Mouse (Mus musculus) ES-E14 (cell line): ENCODE results near the gene Gpa33. TPM values are rescaled to one million over a fixed set of nuclear protein-coding genes. Genes with fewer than 3 reads are reported as not detected.

ENCODE experiments used
- DNase-seq: peaks from one replicate; pipeline ENCODE4 v3.0.0-alpha.2; 2013; ENCODE audit warnings: low read depth, low spot score
- H3K27ac ChIP-seq: 2 replicates; pipeline ENCODE4 v1.5.1; 2012; ENCODE audit warnings: low read depth, mild to moderate bottlenecking, low read length, moderate library complexity, mixed read lengths; ENCODE audit not compliant: poor library complexity, insufficient read depth, severe bottlenecking
- H3K36me3 ChIP-seq: 2 replicates; pipeline ENCODE4 v1.6.1; 2012; ENCODE audit warnings: mild to moderate bottlenecking, low read length, moderate library complexity, mixed read lengths; ENCODE audit not compliant: control insufficient read depth, poor library complexity, insufficient read depth, severe bottlenecking
- H3K4me1 ChIP-seq, 2 experiments: fragments of 150-350 bp in 1 of 2; sonication (generic) in 1 of 2; 2 replicates each; pipeline ENCODE4 v1.6.1; 2012; ENCODE audit warnings: low read length in 2 of 2, mild to moderate bottlenecking in 1 of 2, mixed read lengths in 1 of 2; ENCODE audit not compliant: control insufficient read depth in 2 of 2, insufficient read depth in 2 of 2, poor library complexity in 1 of 2
- H3K4me3 ChIP-seq, 2 experiments: fragments of 150-350 bp in 1 of 2; sonication (generic) in 1 of 2; 2 replicates each; pipeline ENCODE4 v1.5.1; 2012; ENCODE audit warnings: low read length in 2 of 2, low read depth in 1 of 2, mild to moderate bottlenecking in 1 of 2, mixed read lengths in 1 of 2; ENCODE audit not compliant: insufficient read depth in 1 of 2, poor library complexity in 1 of 2, severe bottlenecking in 1 of 2
- H3K9ac ChIP-seq: 2 replicates; pipeline ENCODE4 v1.6.1; 2012; ENCODE audit warnings: low read depth, mild to moderate bottlenecking, low read length, mixed read lengths; ENCODE audit not compliant: poor library complexity, insufficient read depth, severe bottlenecking
- H3K9me3 ChIP-seq: fragments of 150-350 bp; sonication (generic); 2 replicates; pipeline ENCODE4 v1.6.1; 2012; ENCODE audit warnings: low read depth, mild to moderate bottlenecking, low read length; ENCODE audit not compliant: control insufficient read depth, insufficient read depth
- CHD2 ChIP-seq: IDR thresholded peaks from 2 replicates; pipeline ENCODE4 v1.6.1; 2014; ENCODE audit warnings: mild to moderate bottlenecking, low read depth, low read length, inconsistent platforms
- HCFC1 ChIP-seq: IDR thresholded peaks from 2 replicates; pipeline ENCODE4 v1.6.1; 2012; ENCODE audit warnings: low read length, inconsistent platforms, borderline replicate concordance; ENCODE audit not compliant: insufficient read depth
- MAFK ChIP-seq: IDR thresholded peaks from 2 replicates; pipeline ENCODE4 v1.6.1; 2014; ENCODE audit warnings: mild to moderate bottlenecking, low read depth, low read length, inconsistent platforms; ENCODE audit not compliant: insufficient read depth
- ZC3H11A ChIP-seq: IDR thresholded peaks from 2 replicates; pipeline ENCODE4 v1.6.1; 2012; ENCODE audit warnings: low read depth, mild to moderate bottlenecking, inconsistent platforms, low read length, borderline replicate concordance
- ZNF384 ChIP-seq: IDR thresholded peaks from 2 replicates; pipeline ENCODE4 v1.6.1; 2012; ENCODE audit warnings: low read depth, low read length, inconsistent platforms
- in situ Hi-C, 2 experiments: fragments of 600-800 bp; cut with MboI; formaldehyde crosslinking; loops; one replicate each; pipeline ENCODE4 v1.15.1; 2025; ENCODE audit warnings: low sequenced_read_pairs in 2 of 2, inconsistent platforms in 1 of 2; ENCODE audit not compliant: unreplicated experiment in 2 of 2
- total RNA-seq: library from RNA; depleted of rRNA; stranded (reverse); fragments of 300-350 nt; gene quantifications from 2 replicates; pipeline ENCODE4 v1.2.3, GENCODE M21; 2012

Gpa33 gene
- total RNA-seq, 1 experiment = 68.0 TPM

DNA sequence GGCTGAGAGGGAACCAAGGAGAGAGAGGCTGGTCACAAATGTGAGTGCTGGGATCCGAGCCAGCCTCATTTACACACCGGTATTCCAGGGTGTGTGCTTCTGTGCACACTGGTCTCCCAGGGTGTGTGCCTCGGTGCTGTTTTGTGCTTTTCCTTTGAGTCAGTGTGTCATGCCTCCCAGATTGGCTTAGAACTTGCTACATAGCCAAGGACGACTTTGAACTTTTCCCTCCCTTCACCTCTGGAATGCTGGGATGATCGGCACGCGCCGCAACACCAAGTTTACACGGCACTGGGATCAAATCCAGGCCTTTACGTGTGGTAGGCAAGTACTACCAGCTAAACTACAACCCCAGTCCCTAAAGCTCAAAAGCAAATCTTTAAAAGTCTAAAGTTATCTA is 22.0 kb downstream of the Gpa33 start:
- DNase-seq = no peak
- TF ChIP-seq MAFK (no peak), HCFC1 (no peak), ZNF384 (no peak), CHD2 (no peak)
- Histone ChIP-seq H3K4me3 (peak overlapping the region in 1 of 2 experiments; percentile 21; a peak in 1 of 4 replicates), H3K9me3 (no peaks in the 10 kb centered on the region), H3K27ac (peak overlapping the region; percentile 69), H3K4me1 (peaks cover 7 to 30% of the 10 kb centered on the region in 2 experiments; a peak in 3 of 4 replicates), H3K36me3 (peaks cover 16% of the 10 kb centered on the region), H3K9ac (peak overlapping the region; percentile 55; the same call in 1 of the 2 replicates)
- in situ Hi-C loops = loop anchor here (5.0 to 10.0 kb wide), 2 partner anchors 150 to 377 kb away; partner anchors contain the start of gene Pou2f1 (in 1 of the 2)

DNA sequence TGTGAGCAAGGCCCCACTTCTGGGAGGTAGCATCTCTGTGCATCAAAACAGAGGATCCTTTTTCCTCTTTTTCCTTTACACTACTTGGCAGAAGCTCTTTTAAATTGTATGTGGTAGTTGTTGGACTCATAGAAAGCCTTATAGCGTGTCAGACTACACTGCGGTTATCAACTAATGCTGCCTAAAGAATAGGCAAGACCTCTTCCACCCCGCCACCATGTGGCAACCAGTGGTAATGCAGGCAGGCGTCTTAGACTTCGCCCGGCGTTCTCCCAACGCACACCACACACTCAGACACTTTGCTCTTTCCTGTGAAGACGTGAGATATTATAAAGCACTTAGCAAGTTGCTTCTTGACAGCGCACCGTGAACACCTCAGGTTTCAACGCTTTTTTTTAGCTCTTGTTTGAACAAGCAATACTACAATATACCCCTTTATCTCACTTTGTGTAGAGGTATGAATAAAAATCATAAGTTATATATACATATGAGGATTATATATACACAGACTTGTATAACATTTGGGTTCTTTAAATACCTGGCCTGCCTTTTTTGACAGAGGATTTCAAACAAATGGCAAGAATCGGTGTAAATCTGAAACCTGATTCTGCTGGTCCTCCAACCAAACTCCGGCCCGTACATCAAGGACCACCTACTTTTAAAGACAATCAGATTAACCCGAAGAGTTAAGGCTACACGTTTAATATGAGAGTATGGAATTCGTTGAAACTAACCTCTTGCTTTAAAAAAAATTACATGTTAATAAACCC is 23.5 kb downstream of the Gpa33 start:
- Histone ChIP-seq H3K4me3 (peak overlapping the region in 1 of 2 experiments; percentile 21; a peak in 1 of 4 replicates), H3K9ac (no peak overlapping the region; the same call in 1 of the 2 replicates), H3K36me3 (peaks cover 17% of the 10 kb centered on the region), H3K9me3 (no peaks in the 10 kb centered on the region), H3K4me1 (peaks cover 7 to 37% of the 10 kb centered on the region in 2 experiments; a peak in 3 of 4 replicates), H3K27ac (peak overlapping the region; percentile 69; the same call in 1 of the 2 replicates)
- in situ Hi-C loops = loop anchor here (5.0 to 10.0 kb wide), 2 partner anchors 151 to 379 kb away; partner anchors contain the start of gene Pou2f1 (in 1 of the 2)
- peak; percentile 83 for DNase-seq
- TF ChIP-seq MAFK (no peak), ZC3H11A (peak; percentile 96)

DNA sequence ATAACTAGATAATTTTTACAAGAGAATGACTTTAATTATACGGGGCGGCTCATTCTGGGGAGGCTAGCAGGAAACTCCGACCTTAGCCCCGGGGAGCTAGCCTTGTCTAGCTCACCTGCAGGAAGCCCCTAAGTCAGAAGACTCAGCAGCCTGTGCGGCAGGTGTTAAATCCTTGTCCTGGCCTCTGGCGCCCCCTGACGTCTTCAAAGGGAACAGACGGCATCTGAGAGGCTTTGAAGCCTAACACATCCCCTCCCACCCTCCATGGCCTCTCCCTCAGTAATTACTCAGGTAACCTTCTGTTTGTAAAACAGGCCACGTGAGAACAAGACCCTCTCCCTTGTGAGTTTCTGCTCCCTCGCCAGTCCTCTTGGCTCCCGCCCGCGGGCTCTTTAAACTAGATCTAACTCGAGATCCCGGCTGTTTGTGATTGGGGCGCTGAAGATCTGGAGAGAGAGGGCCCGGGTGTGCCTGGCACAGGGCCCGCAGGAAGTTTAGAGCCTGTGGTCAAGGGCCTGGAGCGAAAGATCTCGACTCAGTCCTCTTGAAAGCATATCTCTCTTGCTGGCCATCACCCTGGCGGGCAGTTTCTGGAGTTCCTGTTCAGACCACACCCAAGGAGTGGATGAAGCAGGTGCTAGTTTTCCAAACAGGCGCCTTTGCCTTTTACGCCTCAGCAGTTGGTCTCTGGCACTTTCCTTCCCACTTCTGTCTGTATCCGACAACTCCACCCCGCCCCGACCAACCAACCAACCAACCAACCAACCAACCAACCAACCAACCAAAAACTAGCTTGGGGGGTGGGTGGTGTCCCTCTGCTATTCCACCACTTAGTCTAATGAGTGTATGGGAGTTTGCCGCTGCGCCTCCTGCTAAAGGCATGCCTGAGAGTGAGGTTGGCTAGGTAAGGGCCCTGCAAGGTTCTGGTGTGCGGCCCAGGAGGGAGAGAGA is 24.4 kb downstream of the Gpa33 start:
- TF ChIP-seq MAFK = no peak
- peak; percentile 98 for TF ChIP-seq ZC3H11A
- no peak for TF ChIP-seq CHD2
- TF ChIP-seq ZNF384 = no peak
- TF ChIP-seq HCFC1 = no peak
- Histone ChIP-seq H3K27ac (peak overlapping the region; percentile 81), H3K4me3 (peak overlapping the region; percentile 57 to 59), H3K9ac (peak overlapping the region; percentile 75), H3K9me3 (no peaks in the 10 kb centered on the region), H3K4me1 (peaks cover 8 to 43% of the 10 kb centered on the region in 2 experiments), H3K36me3 (peaks cover 19% of the 10 kb centered on the region)
- DNase-seq = peak; percentile 91
- in situ Hi-C loops = loop anchor here (5.0 to 10.0 kb wide), 2 partner anchors 152 to 380 kb away; partner anchors contain the start of gene Pou2f1 (in 1 of the 2)

DNA sequence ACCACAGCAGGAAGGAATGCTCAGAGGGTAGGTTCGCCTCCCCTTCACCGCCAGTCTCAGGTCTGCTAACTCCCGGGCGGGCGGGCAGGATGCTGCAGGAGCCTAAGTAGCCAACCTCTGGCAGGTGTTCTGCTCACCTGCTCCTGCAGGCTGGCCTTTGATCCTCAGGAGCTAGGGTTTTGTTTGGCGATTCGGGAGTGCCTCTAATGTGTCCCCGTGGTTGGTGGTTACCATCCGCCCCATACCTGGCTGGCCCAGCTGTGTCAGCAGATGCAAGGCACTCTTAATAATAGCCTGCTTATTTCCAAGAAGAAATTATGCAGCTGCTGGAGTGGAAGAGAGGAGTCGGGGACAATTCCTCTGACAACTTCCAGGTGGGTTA is 25.1 kb downstream of the Gpa33 start:
- peaks cover 9 to 44% of the 10 kb centered on the region in 2 experiments for H3K4me1 ChIP-seq
- H3K9me3 ChIP-seq = no peaks in the 10 kb centered on the region
- no peak for TF ChIP-seq ZC3H11A
- no peak for TF ChIP-seq CHD2
- no peak for TF ChIP-seq MAFK
- no peak for TF ChIP-seq ZNF384
- TF ChIP-seq HCFC1 = no peak
- H3K9ac ChIP-seq = peak overlapping the region; percentile 34
- peaks cover 18% of the 10 kb centered on the region for H3K36me3 ChIP-seq
- no peak overlapping the region; the same call in 1 of the 2 replicates for H3K27ac ChIP-seq
- H3K4me3 ChIP-seq = peak overlapping the region; percentile 57 to 59; a peak in 3 of 4 replicates
- in situ Hi-C loops = loop anchor here (10.0 kb wide), 1 partner anchor 380 kb away; no protein-coding TSS in a partner anchor
- DNase-seq = no peak
